Mouse (Mus musculus) myocyte (in vitro differentiated cells): ENCODE results near the gene Olfr771.

Experiments
- CEBPB ChIP-seq: IDR thresholded peaks from 2 replicates; pipeline ENCODE4 v1.6.1; 2011; ENCODE audit warnings: mild to moderate bottlenecking, moderate library complexity; ENCODE audit not compliant: poor library complexity, insufficient read depth, severe bottlenecking
- E2F4 ChIP-seq: IDR thresholded peaks from one replicate; pipeline ENCODE4 v1.6.1; 2011; ENCODE audit warnings: mild to moderate bottlenecking, control low read depth, moderate library complexity; ENCODE audit not compliant: insufficient read depth
- MAX ChIP-seq: IDR thresholded peaks from one replicate; pipeline ENCODE4 v1.6.1; 2011; ENCODE audit warnings: low read depth, mild to moderate bottlenecking, control low read depth
- MYOD1 ChIP-seq, 3 experiments: IDR thresholded peaks; one replicate each; pipeline ENCODE4 v1.6.1; 2011; ENCODE audit warnings: control low read depth in 2 of 3, low read depth in 2 of 3, mild to moderate bottlenecking in 2 of 3, moderate library complexity in 1 of 3; ENCODE audit not compliant: insufficient read length in 2 of 3, control insufficient read depth in 1 of 3
- MYOG ChIP-seq, 3 experiments: IDR thresholded peaks; one replicate each; pipeline ENCODE4 v1.6.1; 2011; ENCODE audit warnings: control low read depth in 2 of 3, low read depth in 2 of 3, mild to moderate bottlenecking in 2 of 3; ENCODE audit not compliant: insufficient read length in 2 of 3, control insufficient read depth in 1 of 3, insufficient read depth in 1 of 3
- POLR2A ChIP-seq: IDR thresholded peaks from one replicate; pipeline ENCODE4 v1.6.1; 2011; ENCODE audit warnings: low read depth, mild to moderate bottlenecking, control low read depth, moderate library complexity; ENCODE audit not compliant: insufficient read length
- POLR2AphosphoS2 ChIP-seq: IDR thresholded peaks from one replicate; pipeline ENCODE4 v1.6.1; 2011; ENCODE audit warnings: low read depth, control low read depth; ENCODE audit not compliant: insufficient read length
- REST ChIP-seq: IDR thresholded peaks from one replicate; pipeline ENCODE4 v1.6.1; 2011; ENCODE audit warnings: mild to moderate bottlenecking, control low read depth, moderate library complexity; ENCODE audit not compliant: insufficient read depth, insufficient read length
- SRF ChIP-seq: IDR thresholded peaks from one replicate; pipeline ENCODE4 v1.6.1; 2011; ENCODE audit warnings: low read depth; ENCODE audit not compliant: control insufficient read depth, insufficient read length
- TCF12 ChIP-seq: IDR thresholded peaks from one replicate; pipeline ENCODE4 v1.6.1; 2011; ENCODE audit warnings: mild to moderate bottlenecking, control low read depth; ENCODE audit not compliant: poor library complexity, insufficient read depth, severe bottlenecking
- TCF3 ChIP-seq: IDR thresholded peaks from one replicate; pipeline ENCODE4 v1.6.1; 2011; ENCODE audit warnings: low read depth, control low read depth; ENCODE audit not compliant: insufficient read length
- USF1 ChIP-seq: IDR thresholded peaks from one replicate; pipeline ENCODE4 v1.6.1; 2011; ENCODE audit warnings: low read depth, mild to moderate bottlenecking, control low read depth, moderate library complexity

- TF ChIP-seq POLR2A (no peak), E2F4 (no peak), REST (no peak), MYOD1 (IDR thresholded peaks at IDR 0.05; ENCODE audit: control insufficient read depth in 1 of 3, insufficient read length in 2 of 3, low read depth in 2 of 3) (no peak), USF1 (no peak), POLR2AphosphoS2 (no peak), MAX (no peak), TCF3 (no peak), CEBPB (no peak), TCF12 (no peak), SRF (no peak), MYOG (IDR thresholded peaks at IDR 0.05; ENCODE audit: control insufficient read depth in 1 of 3, insufficient read depth in 1 of 3, insufficient read length in 2 of 3, low read depth in 2 of 3) (no peak)
Measured at GRCm38 (mm10) chr10:129117761-129118160, 46.8 kb downstream of the Olfr771 start, which contains the start of gene Olfr769.
